Mouse (Mus musculus): ENCODE results near the gene S100a3. TPM values are rescaled to one million over a fixed set of nuclear protein-coding genes. Genes with fewer than 3 reads are reported as not detected.

The S100a3 gene
- total and polyA plus RNA-seq, 3 experiments, result 0.03 to 0.04 TPM; not detected in 1

- TF ChIP-seq MAX (IDR thresholded peaks at IDR 0.05; ENCODE audit: low read length) (0 out of 2 replicates have a peak, but pooled peaks have one; percentile 23), ZMIZ1 (IDR thresholded peaks at IDR 0.05; ENCODE audit: low read depth, low read length) (no peak)
Observed at GRCm38 (mm10) chr3:90586906-90587305, 26.5 kb downstream of the S100a3 start (continued).

- Histone ChIP-seq H3K9me3 (replicated peaks; ENCODE audit: insufficient read depth, low read length) (no peaks in the 10 kb centered on the region), H3K4me3 (ENCODE audit: control insufficient read depth in 1 of 2, insufficient read depth in 1 of 2, low read depth in 2 of 2, low read length in 2 of 2) (peak overlapping the region; percentile 24 to 41; a peak in 3 of 4 replicates), H3K4me1 (ENCODE audit: control insufficient read depth in 1 of 2, insufficient read depth in 2 of 2, low read length in 2 of 2) (peaks cover 0 to 28% of the 10 kb centered on the region in 2 experiments; a peak in 2 of 4 replicates), H3K36me3 (ENCODE audit: control insufficient read depth in 1 of 2, insufficient read depth in 2 of 2, low read length in 2 of 2) (peaks cover 0 to 9% of the 10 kb centered on the region in 2 experiments; a peak in 2 of 4 replicates), H3K27me3 (ENCODE audit: control insufficient read depth in 1 of 2, insufficient read depth in 2 of 2, low read length in 2 of 2) (no peaks in the 10 kb centered on the region), H3K9ac (ENCODE audit: control insufficient read depth, low read depth, low read length, poor library complexity, severe bottlenecking) (peak overlapping the region; percentile 58), H3K79me2 (ENCODE audit: control insufficient read depth, insufficient read depth, low read length, poor library complexity) (no peaks in the 10 kb centered on the region), H3K27ac (ENCODE audit: control insufficient read depth, low read depth, low read length) (peak overlapping the region; percentile 61)
- no peak for TF ChIP-seq USF1 (IDR thresholded peaks at IDR 0.05; ENCODE audit: low read depth, low read length)
- no peak for TF ChIP-seq SIN3A (IDR thresholded peaks at IDR 0.05; ENCODE audit: low read length)
- TF ChIP-seq RCOR1 (IDR thresholded peaks at IDR 0.05; ENCODE audit: low read depth, low read length), result no peak
- TF ChIP-seq UBTF (IDR thresholded peaks at IDR 0.05; ENCODE audit: borderline replicate concordance, insufficient read depth, low read depth, low read length), result no peak
- no peak for TF ChIP-seq ZC3H11A (IDR thresholded peaks at IDR 0.05; ENCODE audit: low read depth, low read length)
- TF ChIP-seq MAFK (IDR thresholded peaks at IDR 0.05; ENCODE audit: borderline replicate concordance, low read depth, low read length), result no peak
- DNase-seq (ENCODE audit: low read depth, low spot score), result peak; percentile 37
Observed at GRCm38 (mm10) chr3:90587361-90588101, 27.2 kb downstream of the S100a3 start.

- TF ChIP-seq ZKSCAN1 (IDR thresholded peaks at IDR 0.05; ENCODE audit: low read depth, low read length) (no peak), TAL1 (IDR thresholded peaks at IDR 0.05; ENCODE audit: low read length) (no peak), GABPA (IDR thresholded peaks at IDR 0.05; ENCODE audit: low read depth, low read length) (no peak), ELF1 (IDR thresholded peaks at IDR 0.05; ENCODE audit: low read depth, low read length) (no peak), CHD2 (IDR thresholded peaks at IDR 0.05; ENCODE audit: low read length) (no peak), USF1 (IDR thresholded peaks at IDR 0.05; ENCODE audit: low read depth, low read length) (no peak), BHLHE40 (IDR thresholded peaks at IDR 0.05; ENCODE audit: borderline replicate concordance, low read depth, low read length) (no peak), MYB (IDR thresholded peaks at IDR 0.05; ENCODE audit: low read depth, low read length) (no peak), MXI1 (IDR thresholded peaks at IDR 0.05; ENCODE audit: low read depth, low read length) (no peak), UBTF (IDR thresholded peaks at IDR 0.05; ENCODE audit: borderline replicate concordance, insufficient read depth, low read depth, low read length) (no peak), SMC3 (IDR thresholded peaks at IDR 0.05; ENCODE audit: low read depth, low read length) (no peak), HCFC1 (IDR thresholded peaks at IDR 0.05; ENCODE audit: low read depth, low read length) (no peak), MAX (IDR thresholded peaks at IDR 0.05; ENCODE audit: low read length) (no peak), TBP (IDR thresholded peaks at IDR 0.05; ENCODE audit: low read depth, low read length) (no peak)
- H3K27me3 ChIP-seq (ENCODE audit: control insufficient read depth in 1 of 2, insufficient read depth in 2 of 2, low read length in 2 of 2), result no peaks in the 10 kb centered on the region
- peaks cover 0 to 9% of the 10 kb centered on the region in 2 experiments; a peak in 2 of 4 replicates for H3K36me3 ChIP-seq (ENCODE audit: control insufficient read depth in 1 of 2, insufficient read depth in 2 of 2, low read length in 2 of 2)
- H3K4me3 ChIP-seq (ENCODE audit: control insufficient read depth in 1 of 2, insufficient read depth in 1 of 2, low read depth in 2 of 2, low read length in 2 of 2), result no peak overlapping the region
- H3K27ac ChIP-seq (ENCODE audit: control insufficient read depth, low read depth, low read length), result no peak overlapping the region
- no peaks in the 10 kb centered on the region; the same call in 1 of the 2 replicates for H3K9me3 ChIP-seq (replicated peaks; ENCODE audit: insufficient read depth, low read length)
- no peak for DNase-seq (ENCODE audit: low read depth, low spot score)
- no peak overlapping the region for H3K9ac ChIP-seq (ENCODE audit: control insufficient read depth, low read depth, low read length, poor library complexity, severe bottlenecking)
- peaks cover 0 to 28% of the 10 kb centered on the region in 2 experiments; a peak in 2 of 4 replicates for H3K4me1 ChIP-seq (ENCODE audit: control insufficient read depth in 1 of 2, insufficient read depth in 2 of 2, low read length in 2 of 2)
- no peaks in the 10 kb centered on the region for H3K79me2 ChIP-seq (ENCODE audit: control insufficient read depth, insufficient read depth, low read length, poor library complexity)
Observed at GRCm38 (mm10) chr3:90589390-90589789, 29.0 kb downstream of the S100a3 start.
